Mouse (Mus musculus) layer of hippocampus, postnatal 10 days (tissue): ENCODE measurements around the gene Ermap. TPM values are rescaled to one million over a fixed set of nuclear protein-coding genes. Genes with fewer than 3 reads are reported as not detected.

Experiments
- DNase-seq, 2 experiments: peaks; one replicate each; pipeline ENCODE4 v3.0.0; 2021; ENCODE audit warnings: low spot score in 2 of 2
- long read RNA-seq: library from polyadenylated mRNA; stranded (forward); transcript quantifications from one replicate; pipeline ENCODE4 v2.0.0, GENCODE M21; 2023
- total RNA-seq, 2 experiments: library from RNA; stranded (reverse); gene quantifications; 2 replicates each; pipeline ENCODE4 v1.2.3; 2021

The Ermap gene
- under 1 TPM; 0.30 to 0.78 TPM for total RNA-seq
- long read RNA-seq, result 0 reads

GRCm38 (mm10) chr4:119189864-119190263, at the start of gene Ermap:
Gene Ermap, minus strand, starts transcription at chr4:119190011.
- no peak for DNase-seq

GRCm38 (mm10) chr4:119239181-119239682, 49.4 kb upstream of the Ermap start:
- peak in 1 of 2 experiments; percentile 30 for DNase-seq

DNA sequence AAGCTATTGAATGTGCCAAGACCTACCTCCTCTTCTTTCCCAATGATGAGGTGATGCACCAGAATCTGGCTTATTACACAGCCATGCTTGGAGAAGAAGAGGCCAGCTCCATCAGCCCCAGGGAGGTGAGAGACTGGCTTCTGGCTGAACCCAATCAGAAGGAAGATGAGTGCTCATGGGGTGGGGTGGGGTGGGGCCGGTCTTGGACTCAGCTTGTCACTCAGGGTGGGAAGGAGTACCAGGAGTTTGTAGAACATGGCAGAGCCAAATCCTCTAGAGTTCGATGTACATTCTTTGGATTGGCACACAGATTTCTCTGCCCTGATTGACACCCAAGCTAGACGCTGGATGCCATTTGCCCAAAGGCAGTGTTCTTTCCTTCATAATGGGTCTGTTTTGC, 48.9 kb upstream of the Ermap start:
- no peak for DNase-seq

DNA sequence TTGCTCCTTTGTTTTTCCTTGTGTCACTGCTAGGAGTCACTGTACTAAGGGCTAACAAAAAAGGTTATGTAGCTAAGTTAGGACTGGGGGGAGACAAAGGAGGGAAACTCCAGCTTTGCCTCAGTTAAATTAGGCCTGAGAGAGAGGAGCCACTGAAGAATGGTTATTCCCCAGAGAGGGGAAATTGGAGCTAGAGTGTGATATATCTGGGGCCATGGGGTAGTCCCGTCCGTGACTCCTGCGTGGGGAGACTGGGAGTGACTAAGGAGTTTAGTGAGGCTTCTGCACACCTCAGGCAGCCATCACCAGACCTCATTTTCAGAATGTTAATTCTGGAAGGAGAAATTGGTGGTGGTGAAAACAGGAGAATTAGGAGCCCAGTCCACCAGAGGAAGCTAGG, 44.5 kb upstream of the Ermap start:
- DNase-seq, result no peak

GRCm38 (mm10) chr4:119233256-119233901, 43.6 kb upstream of the Ermap start:
- peak; percentile 60 to 63 for DNase-seq

DNA sequence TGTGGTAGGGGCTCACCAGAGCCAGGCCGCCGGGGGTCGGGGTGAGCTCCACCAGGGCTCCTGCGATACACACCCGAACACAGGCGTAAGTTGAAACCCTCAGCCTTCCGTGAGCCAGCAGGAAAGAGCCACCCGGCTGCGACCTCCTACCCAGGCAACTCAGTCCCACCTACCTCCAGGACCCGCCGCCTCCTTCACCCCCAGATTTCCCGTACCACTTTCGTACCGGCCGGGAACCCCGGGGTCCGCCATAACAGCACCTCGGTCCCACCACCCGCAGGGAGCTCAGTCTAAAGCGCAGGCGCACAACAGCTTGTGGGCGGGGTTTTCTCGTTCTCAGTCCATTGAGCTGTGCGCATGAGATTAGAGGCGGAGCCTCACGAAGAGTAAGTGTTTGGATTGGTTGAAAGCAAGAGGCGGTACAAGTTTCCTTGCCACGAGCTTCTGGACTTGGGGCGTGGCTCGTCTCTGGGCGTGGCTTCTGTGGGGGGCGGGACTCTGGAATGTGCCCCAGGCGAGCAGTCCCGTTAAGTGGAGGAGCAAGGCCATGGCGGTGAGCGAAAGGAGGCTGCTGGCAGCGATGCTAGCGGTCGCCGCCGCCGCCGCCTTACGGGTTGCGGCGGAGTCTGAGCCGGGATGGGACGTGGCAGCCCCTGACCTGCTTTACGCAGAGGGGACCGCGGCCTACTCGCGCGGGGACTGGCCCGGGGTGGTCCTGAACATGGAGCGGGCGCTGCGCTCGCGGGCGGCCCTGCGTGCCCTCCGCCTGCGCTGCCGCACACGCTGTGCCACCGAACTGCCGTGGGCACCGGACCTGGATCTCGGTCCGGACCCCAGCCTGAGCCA, 42.8 kb upstream of the Ermap start, which contains the start of the genes AU022252 and P3h1:
AU022252 (minus strand) TSS at position 303 of the 846 bp plus-strand sequence.
P3h1 (plus strand) TSS at position 506 of the 846 bp plus-strand sequence.
- peak; percentile 97 to 99 for DNase-seq

DNA sequence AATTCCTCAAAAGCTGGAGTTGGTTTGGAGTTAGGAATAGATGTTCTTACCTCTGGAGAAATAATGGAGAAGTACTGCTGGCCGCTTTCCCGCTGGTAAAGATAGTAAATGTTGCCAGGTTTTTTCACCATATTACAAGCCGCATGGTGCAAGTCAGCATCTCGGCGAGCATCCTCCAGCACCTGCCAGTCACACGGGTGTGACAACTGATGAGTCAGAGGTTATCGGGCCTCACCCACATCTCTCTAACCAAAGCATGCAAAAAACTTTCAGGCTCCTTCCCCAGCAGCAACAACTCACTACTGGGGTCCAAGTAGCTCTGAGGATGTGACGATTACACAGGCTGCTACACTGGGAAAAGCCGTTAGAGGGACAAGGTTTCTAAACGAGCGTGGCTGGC, 36.9 kb upstream of the Ermap start:
- DNase-seq, result no peak

DNA sequence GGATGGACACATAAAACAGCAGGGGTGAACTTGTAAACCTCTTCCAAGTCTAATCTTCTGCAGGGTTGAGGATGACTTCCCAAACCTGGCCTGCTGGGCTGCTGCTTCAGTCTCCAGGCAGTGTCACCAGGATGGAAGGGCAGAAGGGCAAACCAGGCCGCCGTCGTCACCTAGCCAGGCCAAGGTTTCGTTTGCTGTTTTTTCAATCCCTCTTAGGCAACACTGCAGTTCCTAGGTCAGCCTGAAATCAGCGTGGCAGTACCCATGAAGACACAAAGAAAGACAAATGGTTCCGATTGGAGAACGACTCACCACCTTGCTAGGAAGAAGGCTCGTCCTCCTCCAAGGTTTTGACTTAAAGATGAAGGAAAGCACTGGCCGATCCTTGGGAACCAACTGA, 35.9 kb upstream of the Ermap start:
- DNase-seq, result no peak

GRCm38 (mm10) chr4:119224534-119224933, 34.7 kb upstream of the Ermap start:
- DNase-seq, result no peak

GRCm38 (mm10) chr4:119223696-119224095, 33.9 kb upstream of the Ermap start:
- DNase-seq, result peak; percentile 42 to 48

- no peak for DNase-seq
These were observed 28.4 kb upstream of the Ermap start, which contains the start of gene Tmem269 for GRCm38 (mm10) chr4:119218169-119218568. Gene Tmem269, minus strand, starts transcription at chr4:119218217.

DNA sequence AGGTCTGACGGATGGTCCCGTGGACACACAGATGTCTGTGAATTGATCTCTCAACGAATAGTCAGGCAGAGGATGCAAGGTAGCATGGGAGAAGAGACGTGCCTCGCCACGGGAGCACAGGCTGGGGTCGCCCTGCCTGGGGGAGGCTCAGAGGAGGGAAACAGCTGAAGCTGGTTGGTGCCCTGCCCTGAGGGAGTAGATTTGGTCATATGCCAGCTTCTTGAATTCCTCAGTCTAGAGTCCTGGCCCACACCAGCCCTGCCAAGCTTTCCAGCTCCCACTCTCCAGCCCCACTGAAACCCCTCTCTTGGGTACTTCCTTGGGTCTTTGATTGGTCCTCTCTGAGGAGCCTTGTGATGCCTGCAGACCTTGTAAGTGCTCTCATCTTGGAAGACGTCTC, 26.9 kb upstream of the Ermap start:
- DNase-seq, result no peak

GRCm38 (mm10) chr4:119204672-119205071, 14.9 kb upstream of the Ermap start:
- peak; percentile 62 to 72 for DNase-seq

GRCm38 (mm10) chr4:119198105-119198504, 8.3 kb upstream of the Ermap start:
- DNase-seq, result no peak

DNA sequence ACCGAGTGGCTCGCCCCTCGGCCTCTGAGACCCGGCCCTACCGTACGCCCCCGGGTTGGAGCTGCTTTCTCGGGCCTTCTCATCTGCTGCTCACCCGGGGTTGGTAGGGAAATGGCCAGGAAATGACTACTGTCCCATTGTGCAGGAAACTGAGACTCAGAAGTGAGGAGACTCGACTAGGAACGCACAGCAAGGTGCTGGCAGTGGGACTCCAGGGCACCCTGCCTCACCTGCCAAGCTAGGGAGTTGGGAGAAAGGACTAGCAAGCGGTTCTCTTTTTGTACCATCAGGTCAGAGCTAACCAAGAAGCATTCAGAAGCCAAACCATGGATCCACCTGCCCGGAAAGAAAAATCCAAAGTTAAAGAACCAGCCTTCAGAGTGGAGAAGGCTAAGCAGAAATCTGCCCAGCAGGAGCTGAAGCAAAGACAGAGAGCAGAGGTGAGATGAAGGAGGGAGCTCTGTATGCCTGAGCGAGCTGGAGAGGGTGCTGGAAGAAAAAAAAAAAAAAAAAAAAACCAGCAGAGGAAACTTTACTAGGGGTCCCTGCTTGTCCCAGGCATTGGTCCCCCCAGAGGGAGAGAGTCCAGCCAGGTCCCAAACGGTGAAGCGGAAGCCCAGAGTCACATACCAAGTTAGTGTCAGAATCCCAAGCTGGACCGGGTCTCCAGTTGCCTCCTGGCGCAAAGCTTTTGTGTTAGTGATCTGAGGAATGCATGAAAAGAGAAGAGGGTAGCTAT, 5.9 kb upstream of the Ermap start:
- no peak for DNase-seq

DNA sequence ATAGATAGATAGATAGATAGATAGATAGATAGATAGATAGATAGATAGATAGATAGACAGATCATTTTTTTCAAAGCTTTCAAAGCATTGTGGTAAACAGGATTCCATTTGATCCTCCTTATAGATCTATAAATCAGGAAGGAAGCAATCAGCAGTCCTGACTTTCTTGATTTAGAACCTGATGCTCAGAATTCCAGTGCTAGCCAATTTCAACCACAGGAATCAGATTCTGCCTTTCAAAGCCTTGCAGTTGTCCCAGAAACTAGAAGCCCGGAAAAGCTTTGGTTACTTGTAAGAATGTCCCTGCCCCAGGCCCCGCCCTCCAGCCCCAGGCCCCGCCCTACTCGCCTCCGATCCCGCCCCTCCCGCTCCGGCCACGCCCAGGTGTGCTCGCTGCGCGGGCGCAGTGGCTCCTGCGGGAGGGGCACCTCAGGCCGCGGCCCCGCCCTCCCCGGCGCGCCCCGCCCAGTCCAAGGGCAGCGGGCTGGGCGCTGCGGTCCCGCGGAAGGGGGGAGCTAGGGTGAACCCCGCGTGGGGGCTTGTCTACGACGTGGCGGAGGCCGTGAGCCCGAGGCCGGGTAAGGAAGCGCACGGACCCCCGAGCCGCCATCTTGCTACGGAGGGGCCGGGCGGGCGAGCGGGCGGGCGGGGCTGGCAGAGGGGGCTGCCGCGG, 5.2 kb upstream of the Ermap start, which contains the start of gene Svbp:
Svbp (plus strand) TSS at position 398 of the 673 bp plus-strand sequence.
- DNase-seq, result peak; percentile 85 to 89

- DNase-seq, result no peak
These were observed 2.9 kb upstream of the Ermap start for GRCm38 (mm10) chr4:119192757-119193156.

DNA sequence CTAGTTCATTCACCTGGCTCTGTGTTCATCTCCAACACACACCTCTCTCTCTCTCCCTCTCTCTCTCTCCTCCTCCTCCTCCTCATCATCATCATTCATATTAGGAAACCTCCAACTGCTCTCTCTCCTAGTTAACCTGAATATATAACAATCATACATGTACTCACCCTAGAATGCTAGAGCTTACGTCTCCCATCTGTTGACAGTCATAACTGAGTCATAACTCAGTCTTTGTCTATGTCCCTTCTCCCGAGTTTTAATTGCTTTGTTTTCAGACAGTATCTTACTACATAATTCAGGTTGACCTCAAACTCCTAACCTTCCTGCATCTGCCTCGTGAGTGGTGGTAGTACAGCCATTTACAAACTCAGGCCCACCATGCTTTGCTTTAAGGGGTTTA, 1.5 kb upstream of the Ermap start:
- no peak for DNase-seq

DNA sequence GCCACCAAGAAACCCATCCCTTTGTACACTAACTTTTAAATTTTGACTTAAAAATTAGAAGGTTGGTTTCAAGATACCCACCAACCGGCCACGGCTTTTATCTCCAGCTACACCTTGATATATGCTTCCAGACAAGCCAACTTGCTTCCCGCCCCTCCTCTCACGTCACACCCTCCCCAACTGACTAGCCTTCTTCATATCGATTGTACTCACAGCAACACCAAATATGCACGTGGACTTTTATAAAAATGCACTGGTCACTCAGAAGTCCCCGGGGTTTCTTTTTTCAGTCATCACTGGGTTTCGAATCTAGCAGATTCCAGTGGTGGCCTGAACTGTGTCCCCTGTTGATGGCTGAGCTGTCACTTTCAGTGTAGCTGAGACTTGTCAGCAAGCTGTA, 807 bp upstream of the Ermap start:
- DNase-seq, result no peak

DNA sequence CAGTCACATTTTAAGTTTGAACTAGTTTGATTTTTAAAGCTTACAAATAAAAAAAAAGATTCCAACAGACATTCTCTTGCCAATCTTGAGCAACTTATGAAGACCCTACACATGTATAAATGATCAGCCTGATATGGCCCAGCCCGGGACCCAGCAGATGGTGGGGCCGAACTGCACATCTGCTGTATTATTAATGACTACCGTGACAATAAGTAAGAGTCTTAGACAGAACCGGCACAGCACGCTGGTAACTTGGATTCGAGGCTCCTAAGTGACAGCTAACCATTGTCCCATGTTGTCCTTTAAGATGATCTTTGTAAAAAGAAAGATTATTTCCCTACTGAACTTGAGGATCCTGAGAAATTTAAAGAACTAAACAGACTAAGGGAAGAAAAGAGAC, 419 bp downstream of the Ermap start:
- DNase-seq, result no peak
